Mouse (Mus musculus): Measurements from ENCODE around the gene Plb1.

The Plb1 gene

GRCm38 (mm10) chr5:32322146-32322811, 89.8 kb downstream of the Plb1 start:
- in situ Hi-C loops (cut with MboI, MseI) = no loop called here

- in situ Hi-C loops (cut with MboI, MseI) = loop anchor here (25.0 kb wide), 1 partner anchor 184 kb away; no protein-coding TSS in a partner anchor
Measured at GRCm38 (mm10) chr5:32328139-32328538, 95.6 kb downstream of the Plb1 start.

- in situ Hi-C loops (cut with MboI, MseI) = loop anchor here (5.0 to 25.0 kb wide), 2 partner anchors 85 to 180 kb away; no protein-coding TSS in a partner anchor
Measured at GRCm38 (mm10) chr5:32332591-32332990, 100.1 kb downstream of the Plb1 start.

- in situ Hi-C loops (cut with MboI, MseI) = loop anchor here (25.0 kb wide), 1 partner anchor 177 kb away; no protein-coding TSS in a partner anchor
Measured at GRCm38 (mm10) chr5:32335172-32335571, 102.7 kb downstream of the Plb1 start.

GRCm38 (mm10) chr5:32336092-32336491, 103.6 kb downstream of the Plb1 start:
- in situ Hi-C loops (cut with MboI, MseI) = loop anchor here (25.0 kb wide), 1 partner anchor 176 kb away; no protein-coding TSS in a partner anchor

- in situ Hi-C loops (cut with MboI, MseI) = loop anchor here (25.0 kb wide), 1 partner anchor 175 kb away; no protein-coding TSS in a partner anchor
Measured at GRCm38 (mm10) chr5:32337336-32337735, 104.8 kb downstream of the Plb1 start.

GRCm38 (mm10) chr5:32338339-32338738, 105.8 kb downstream of the Plb1 start:
- in situ Hi-C loops (cut with MboI, MseI) = loop anchor here (25.0 kb wide), 1 partner anchor 174 kb away; no protein-coding TSS in a partner anchor

- in situ Hi-C loops (cut with MboI, MseI) = loop anchor here (25.0 kb wide), 1 partner anchor 174 kb away; no protein-coding TSS in a partner anchor
Measured at GRCm38 (mm10) chr5:32338766-32339165, 106.3 kb downstream of the Plb1 start.

GRCm38 (mm10) chr5:32340246-32340645, 107.7 kb downstream of the Plb1 start:
- in situ Hi-C loops (cut with MboI, MseI) = loop anchor here (25.0 kb wide), 1 partner anchor 172 kb away; no protein-coding TSS in a partner anchor

GRCm38 (mm10) chr5:32342711-32343285, 110.3 kb downstream of the Plb1 start:
- in situ Hi-C loops (cut with MboI, MseI) = loop anchor here (25.0 kb wide), 1 partner anchor 170 kb away; no protein-coding TSS in a partner anchor

- in situ Hi-C loops (cut with MboI, MseI) = loop anchor here (25.0 kb wide), 1 partner anchor 166 kb away; no protein-coding TSS in a partner anchor
Measured at GRCm38 (mm10) chr5:32346025-32346912, 113.8 kb downstream of the Plb1 start.

- in situ Hi-C loops (cut with MboI, MseI) = loop anchor here (10.0 to 25.0 kb wide), 2 partner anchors 163 to 1835 kb away; no protein-coding TSS in a partner anchor
Measured at GRCm38 (mm10) chr5:32349718-32350117, 117.2 kb downstream of the Plb1 start.

- in situ Hi-C loops (cut with MboI, MseI) = loop anchor here (10.0 kb wide), 1 partner anchor 1836 kb away; no protein-coding TSS in a partner anchor
Measured at GRCm38 (mm10) chr5:32350551-32351256, 118.2 kb downstream of the Plb1 start.

- in situ Hi-C loops (cut with MboI, MseI) = loop anchor here (10.0 kb wide), 1 partner anchor 1837 kb away; no protein-coding TSS in a partner anchor
Measured at GRCm38 (mm10) chr5:32351721-32352465, 119.4 kb downstream of the Plb1 start.

GRCm38 (mm10) chr5:32352845-32353244, 120.3 kb downstream of the Plb1 start:
- in situ Hi-C loops (cut with MboI, MseI) = loop anchor here (10.0 kb wide), 1 partner anchor 1838 kb away; no protein-coding TSS in a partner anchor

- in situ Hi-C loops (cut with MboI, MseI) = loop anchor here (10.0 kb wide), 1 partner anchor 1838 kb away; no protein-coding TSS in a partner anchor
Measured at GRCm38 (mm10) chr5:32353280-32353679, 120.8 kb downstream of the Plb1 start.

GRCm38 (mm10) chr5:32360511-32360910, 128.0 kb downstream of the Plb1 start:
- in situ Hi-C loops (cut with MboI, MseI) = no loop called here

- in situ Hi-C loops (cut with MboI, MseI) = no loop called here
Measured at GRCm38 (mm10) chr5:32361441-32362235, 129.1 kb downstream of the Plb1 start.

- in situ Hi-C loops (cut with MboI, MseI) = no loop called here
Measured at GRCm38 (mm10) chr5:32369391-32369790, 136.9 kb downstream of the Plb1 start.
